Mouse (Mus musculus) embryonic facial prominence, embryonic 15.5 days (tissue): Measurements from ENCODE around the gene Slc25a44. TPM values are rescaled to one million over a fixed set of nuclear protein-coding genes. Genes with fewer than 3 reads are reported as not detected.
"Not testable (repeated sequence)": the region's sequence is repeated elsewhere in the genome, so short reads cannot be mapped to it uniquely, and the experiment has no call there.

Source experiments
- ATAC-seq: fragments of 200-750 bp; cut with Nextera tagmentation; 2 replicates; pipeline ENCODE4 v1.8.0; 2017; ENCODE audit warnings: low read depth, moderate TSS enrichment; ENCODE audit not compliant: insufficient number of reproducible peaks, low FRiP score, low TSS enrichment
- H3K27ac ChIP-seq: fragments of 300-500 bp; sonication (generic); replicated peaks from 2 replicates; pipeline ENCODE4 v1.5.1; 2015; ENCODE audit warnings: mild to moderate bottlenecking, inconsistent platforms
- H3K27me3 ChIP-seq: fragments of 300-500 bp; sonication (generic); 2 replicates; pipeline ENCODE4 v1.6.1; 2015; ENCODE audit warnings: inconsistent platforms
- H3K36me3 ChIP-seq: fragments of 300-500 bp; sonication (generic); 2 replicates; pipeline ENCODE4 v1.6.1; 2015; ENCODE audit warnings: mild to moderate bottlenecking, inconsistent platforms
- H3K4me1 ChIP-seq: fragments of 300-500 bp; sonication (generic); 2 replicates; pipeline ENCODE4 v1.6.1; 2015; ENCODE audit warnings: inconsistent platforms
- H3K4me2 ChIP-seq: fragments of 300-500 bp; sonication (generic); replicated peaks from 2 replicates; pipeline ENCODE4 v1.6.1; 2015; ENCODE audit warnings: mild to moderate bottlenecking, inconsistent platforms
- H3K4me3 ChIP-seq: fragments of 300-500 bp; sonication (generic); replicated peaks from 2 replicates; pipeline ENCODE4 v1.5.1; 2015; ENCODE audit warnings: mild to moderate bottlenecking, inconsistent platforms
- H3K9ac ChIP-seq: fragments of 300-500 bp; sonication (generic); 2 replicates; pipeline ENCODE4 v1.6.1; 2015; ENCODE audit warnings: inconsistent platforms
- H3K9me3 ChIP-seq: fragments of 300-500 bp; sonication (generic); replicated peaks from 2 replicates; pipeline ENCODE4 v1.6.1; 2016; ENCODE audit warnings: inconsistent platforms
- WGBS: fragments of 180-500 bp; shearing (Covaris S2); methylation state at CpG from one replicate; pipeline ENCODE4 v1.1.7; 2015; 5-methylcytosine and 5-hydroxymethylcytosine counted together
- polyA plus RNA-seq: library from polyadenylated mRNA; unstranded; fragments of >200 nt; fragmentation: Nextera tagmentation; extraction: Ambion mirVana; gene quantifications from 2 replicates; pipeline ENCODE4 v1.2.1, GENCODE M21; 2015

The Slc25a44 gene
- polyA plus RNA-seq, 1 experiment from 2014 or later, result 17.9 TPM

DNA sequence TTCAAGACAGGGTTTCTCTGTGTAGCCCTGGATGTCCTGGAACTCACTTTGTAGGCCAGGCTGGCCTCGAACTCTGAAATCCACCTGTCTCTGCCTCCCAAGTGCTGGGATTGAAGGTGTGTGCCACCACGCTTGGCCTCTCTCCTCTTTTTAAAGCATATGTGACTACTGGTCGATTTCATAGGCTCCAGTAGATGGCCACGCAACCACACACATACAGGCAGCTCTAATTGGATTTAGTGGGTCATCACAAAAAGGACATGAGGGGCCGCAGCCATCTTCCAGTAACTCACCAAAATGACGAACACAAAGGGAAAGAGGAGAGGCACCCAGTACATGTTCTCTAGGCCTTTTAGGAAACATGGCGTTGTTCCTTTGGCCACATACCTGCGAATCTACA is 3.7 kb upstream of the Slc25a44 start:
- H3K36me3 ChIP-seq, ATAC-seq, H3K4me2 ChIP-seq, H3K9ac ChIP-seq, H3K27me3 ChIP-seq, H3K9me3 ChIP-seq, H3K4me3 ChIP-seq, H3K27ac ChIP-seq: not testable (repeated sequence)
- WGBS, result 70% methylated on average over 8 of the region's 8 CpGs
- H3K4me1 ChIP-seq, result peaks cover 11% of the 10 kb centered on the region

DNA sequence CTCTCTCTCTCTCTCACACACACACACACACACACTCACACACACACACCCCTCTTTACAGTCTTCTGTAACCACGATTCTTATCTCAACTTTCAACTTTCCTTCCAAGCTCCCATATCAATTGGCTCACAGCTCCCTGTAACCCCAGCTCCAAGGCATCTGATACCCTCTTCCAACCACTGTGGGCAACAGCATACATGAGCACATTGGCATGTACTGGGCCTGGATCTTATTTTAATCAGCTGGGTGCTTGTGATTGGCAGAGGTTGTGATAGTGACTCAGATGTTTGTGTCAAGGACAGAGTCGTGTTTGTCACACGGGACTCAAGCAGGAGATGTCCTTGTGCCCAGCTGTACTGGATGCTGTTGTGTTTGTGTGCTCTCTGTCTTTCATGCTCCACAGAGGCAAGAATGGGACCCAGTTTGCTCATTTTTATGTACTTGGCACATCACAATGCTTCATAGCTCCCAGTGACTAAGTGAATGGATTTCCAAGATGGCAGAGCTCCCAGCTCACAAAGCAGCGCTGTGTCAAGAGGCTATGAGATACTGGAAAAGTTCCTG is 2.5 kb upstream of the Slc25a44 start:
- Histone ChIP-seq H3K4me1 (peaks cover 16% of the 10 kb centered on the region), H3K27ac (no peak overlapping the region), H3K9me3 (no peaks in the 10 kb centered on the region), H3K36me3 (no peaks in the 10 kb centered on the region), H3K4me3 (no peak overlapping the region), H3K4me2 (no peak overlapping the region), H3K27me3 (no peaks in the 10 kb centered on the region), H3K9ac (no peak overlapping the region)
- no peak for ATAC-seq
- 75% methylated on average over 4 of the region's 4 CpGs for WGBS

GRCm38 (mm10) chr3:88425708-88426420 is 925 bp upstream of the Slc25a44 start:
- peaks cover 4% of the 10 kb centered on the region; the same call in 1 of the 2 replicates for H3K36me3 ChIP-seq
- H3K4me3 ChIP-seq, result peak overlapping the region; percentile 72; the same call in 1 of the 2 replicates
- ATAC-seq, result no peak
- no peak overlapping the region for H3K27ac ChIP-seq
- no peak overlapping the region for H3K9ac ChIP-seq
- 79% methylated on average over 10 of the region's 10 CpGs for WGBS
- no peaks in the 10 kb centered on the region for H3K9me3 ChIP-seq
- H3K4me2 ChIP-seq, result peak overlapping the region; percentile 94
- no peaks in the 10 kb centered on the region for H3K27me3 ChIP-seq
- H3K4me1 ChIP-seq, result peaks cover 21% of the 10 kb centered on the region

- Histone ChIP-seq H3K9me3 (no peaks in the 10 kb centered on the region), H3K4me1 (peaks cover 21% of the 10 kb centered on the region), H3K27me3 (no peaks in the 10 kb centered on the region), H3K4me3 (peak overlapping the region; percentile 72), H3K27ac (0 out of 2 replicates have a peak overlapping the region, but pooled peaks have one; percentile 39), H3K4me2 (peak overlapping the region; percentile 94), H3K36me3 (peaks cover 10% of the 10 kb centered on the region), H3K9ac (no peak overlapping the region)
- 6% methylated on average over 2 of the region's 2 CpGs for WGBS
- ATAC-seq, result no peak
Measured at GRCm38 (mm10) chr3:88425330-88425689, 371 bp upstream of the Slc25a44 start.

GRCm38 (mm10) chr3:88422020-88422720 is 2.8 kb downstream of the Slc25a44 start:
- no peaks in the 10 kb centered on the region for H3K9me3 ChIP-seq
- H3K4me3 ChIP-seq, result no peak overlapping the region
- H3K4me1 ChIP-seq, result peaks cover 21% of the 10 kb centered on the region
- WGBS, result 47% methylated on average over 9 of the region's 9 CpGs
- no peak overlapping the region for H3K9ac ChIP-seq
- no peaks in the 10 kb centered on the region for H3K27me3 ChIP-seq
- no peak overlapping the region for H3K27ac ChIP-seq
- H3K4me2 ChIP-seq, result no peak overlapping the region
- no peak for ATAC-seq
- H3K36me3 ChIP-seq, result peaks cover 37% of the 10 kb centered on the region

DNA sequence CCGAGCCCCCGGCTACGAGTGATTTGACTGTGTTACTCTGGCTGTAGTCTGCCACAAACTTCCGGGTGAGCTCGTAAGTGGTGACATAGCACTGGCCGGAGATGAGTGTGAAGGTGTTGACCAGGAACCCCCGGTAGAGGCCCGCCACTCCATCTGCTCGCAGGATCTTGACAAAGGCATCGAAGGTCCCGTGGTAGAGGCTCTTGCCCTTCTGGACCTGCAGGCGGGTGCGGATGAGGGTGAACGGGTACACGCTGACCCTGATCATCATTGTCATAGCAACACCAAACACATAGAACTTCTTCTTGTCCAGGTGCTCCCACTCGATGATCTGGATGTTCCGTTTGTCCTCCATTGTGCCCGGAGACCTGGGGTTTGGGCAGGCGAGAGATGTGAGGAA is 4.2 kb downstream of the Slc25a44 start:
- no peaks in the 10 kb centered on the region for H3K9me3 ChIP-seq
- peaks cover 50% of the 10 kb centered on the region for H3K36me3 ChIP-seq
- no peak overlapping the region for H3K9ac ChIP-seq
- H3K27me3 ChIP-seq, result no peaks in the 10 kb centered on the region
- H3K4me3 ChIP-seq, result no peak overlapping the region
- H3K4me2 ChIP-seq, result no peak overlapping the region
- 95% methylated on average over 19 of the region's 19 CpGs for WGBS
- H3K4me1 ChIP-seq, result peaks cover 21% of the 10 kb centered on the region
- no peak for ATAC-seq
- H3K27ac ChIP-seq, result no peak overlapping the region

GRCm38 (mm10) chr3:88418016-88418415 is 6.9 kb downstream of the Slc25a44 start:
- Histone ChIP-seq H3K4me3 (no peak overlapping the region), H3K4me2 (no peak overlapping the region), H3K4me1 (peaks cover 8% of the 10 kb centered on the region), H3K9me3 (no peaks in the 10 kb centered on the region), H3K27me3 (no peaks in the 10 kb centered on the region), H3K27ac (no peak overlapping the region), H3K36me3 (peaks cover 63% of the 10 kb centered on the region), H3K9ac (no peak overlapping the region)
- ATAC-seq, result no peak
- 79% methylated on average over 6 of the region's 6 CpGs for WGBS

GRCm38 (mm10) chr3:88415668-88416067 is 9.3 kb downstream of the Slc25a44 start:
- ATAC-seq, result no peak
- Histone ChIP-seq H3K4me2 (no peak overlapping the region), H3K27me3 (no peaks in the 10 kb centered on the region), H3K36me3 (peaks cover 75% of the 10 kb centered on the region), H3K4me3 (no peak overlapping the region), H3K27ac (no peak overlapping the region), H3K9me3 (no peaks in the 10 kb centered on the region), H3K9ac (no peak overlapping the region), H3K4me1 (peaks cover 3% of the 10 kb centered on the region; the same call in 1 of the 2 replicates)
- WGBS, result 73% methylated on average over 4 of the region's 4 CpGs

- no peak overlapping the region for H3K4me2 ChIP-seq
- 86% methylated on average over 11 of the region's 11 CpGs for WGBS
- no peaks in the 10 kb centered on the region for H3K27me3 ChIP-seq
- no peak for ATAC-seq
- H3K4me1 ChIP-seq, result peaks cover 23% of the 10 kb centered on the region
- H3K9ac ChIP-seq, result no peak overlapping the region
- peaks cover 47% of the 10 kb centered on the region for H3K36me3 ChIP-seq
- H3K4me3 ChIP-seq, result no peak overlapping the region
- no peaks in the 10 kb centered on the region for H3K9me3 ChIP-seq
- no peak overlapping the region for H3K27ac ChIP-seq
Measured at GRCm38 (mm10) chr3:88412636-88413035, 12.3 kb downstream of the Slc25a44 start.

DNA sequence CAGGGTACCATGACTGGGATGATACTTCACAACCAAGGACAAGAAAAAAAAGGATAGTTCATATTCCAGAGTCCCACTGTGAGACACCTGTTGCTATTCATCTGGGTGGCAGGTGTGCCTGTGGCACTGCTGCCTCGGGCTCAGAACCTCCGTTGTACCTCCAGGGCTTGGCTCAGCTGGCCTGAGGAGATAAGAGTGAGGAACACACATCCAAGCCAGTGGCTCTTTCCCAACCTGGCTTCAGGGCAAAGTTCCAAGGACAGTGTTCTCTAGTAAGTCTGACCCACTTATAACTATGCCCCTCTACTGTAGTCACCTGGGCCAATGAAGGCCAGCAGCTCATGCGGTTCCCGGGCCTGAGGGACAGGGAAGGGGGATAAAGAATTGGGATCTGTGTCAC is 13.3 kb downstream of the Slc25a44 start:
- Histone ChIP-seq H3K27ac (no peak overlapping the region), H3K4me1 (peaks cover 31% of the 10 kb centered on the region), H3K9ac (no peak overlapping the region), H3K36me3 (peaks cover 39% of the 10 kb centered on the region), H3K4me3 (no peak overlapping the region), H3K27me3 (no peaks in the 10 kb centered on the region), H3K9me3 (no peaks in the 10 kb centered on the region), H3K4me2 (no peak overlapping the region)
- 88% methylated on average over 4 of the region's 4 CpGs for WGBS
- ATAC-seq, result no peak

GRCm38 (mm10) chr3:88410645-88411031 is 14.3 kb downstream of the Slc25a44 start:
- Histone ChIP-seq H3K4me3 (peak overlapping the region; percentile 75), H3K9me3 (no peaks in the 10 kb centered on the region), H3K4me1 (peaks cover 31% of the 10 kb centered on the region), H3K27ac (peak overlapping the region; percentile 95), H3K36me3 (peaks cover 30% of the 10 kb centered on the region), H3K4me2 (peak overlapping the region; percentile 69), H3K9ac (no peak overlapping the region), H3K27me3 (no peaks in the 10 kb centered on the region)
- no peak for ATAC-seq
- WGBS, result 20% methylated on average over 7 of the region's 7 CpGs
